Mouse (Mus musculus) layer of hippocampus, adult 9-11 months (tissue): ENCODE data around the gene Aldh18a1.
"Not testable (repeated sequence)": the region's sequence is repeated elsewhere in the genome, so short reads cannot be mapped to it uniquely, and the experiment has no call there.

Experiments
- DNase-seq: peaks from one replicate; pipeline ENCODE4 v3.0.0; 2022

Aldh18a1 gene

GRCm38 (mm10) chr19:40581662-40582061, 6.6 kb downstream of the Aldh18a1 start:
- no peak for DNase-seq

GRCm38 (mm10) chr19:40580902-40581301, 7.4 kb downstream of the Aldh18a1 start:
- no peak for DNase-seq

- no peak for DNase-seq
Measured at GRCm38 (mm10) chr19:40575438-40575837, 12.8 kb downstream of the Aldh18a1 start.

- no peak for DNase-seq
Measured at GRCm38 (mm10) chr19:40570726-40571125, 17.5 kb downstream of the Aldh18a1 start.

- DNase-seq, result peak; percentile 25
Measured at GRCm38 (mm10) chr19:40567616-40568015, 20.6 kb downstream of the Aldh18a1 start.

- no peak for DNase-seq
Measured at GRCm38 (mm10) chr19:40563880-40564645, 24.2 kb downstream of the Aldh18a1 start.

GRCm38 (mm10) chr19:40561521-40561920, 26.7 kb downstream of the Aldh18a1 start:
- DNase-seq, result not testable (repeated sequence)

- no peak for DNase-seq
Measured at GRCm38 (mm10) chr19:40556029-40556428, 32.2 kb downstream of the Aldh18a1 start.

GRCm38 (mm10) chr19:40555136-40555535, 33.1 kb downstream of the Aldh18a1 start:
- DNase-seq, result no peak

- DNase-seq, result no peak
Measured at GRCm38 (mm10) chr19:40554343-40554742, 33.9 kb downstream of the Aldh18a1 start.

- no peak for DNase-seq
Measured at GRCm38 (mm10) chr19:40553849-40554248, 34.4 kb downstream of the Aldh18a1 start.

GRCm38 (mm10) chr19:40553014-40553789, 35.1 kb downstream of the Aldh18a1 start:
- DNase-seq, result no peak

GRCm38 (mm10) chr19:40549516-40550135, 38.6 kb downstream of the Aldh18a1 start:
- no peak for DNase-seq

GRCm38 (mm10) chr19:40548796-40549515, 39.3 kb downstream of the Aldh18a1 start:
- DNase-seq, result no peak

GRCm38 (mm10) chr19:40548386-40548785, 39.9 kb downstream of the Aldh18a1 start:
- DNase-seq, result no peak

- peak; percentile 27 for DNase-seq
Measured at GRCm38 (mm10) chr19:40544856-40545255, 43.4 kb downstream of the Aldh18a1 start.

GRCm38 (mm10) chr19:40542776-40543175, 45.5 kb downstream of the Aldh18a1 start:
- DNase-seq, result no peak

- no peak for DNase-seq
Measured at GRCm38 (mm10) chr19:40536526-40536925, 51.7 kb downstream of the Aldh18a1 start.

GRCm38 (mm10) chr19:40532525-40532924, 55.7 kb downstream of the Aldh18a1 start:
- DNase-seq, result no peak

GRCm38 (mm10) chr19:40530323-40530722, 57.9 kb downstream of the Aldh18a1 start:
- DNase-seq, result no peak

GRCm38 (mm10) chr19:40528254-40528653, 60.0 kb downstream of the Aldh18a1 start:
- DNase-seq, result no peak

- DNase-seq, result no peak
Measured at GRCm38 (mm10) chr19:40526367-40527014, 61.8 kb downstream of the Aldh18a1 start.
